Mouse (Mus musculus): Measurements from ENCODE around the gene Ptk7.

GRCm38 (mm10) chr17:46617799-46618198, 11.5 kb downstream of the Ptk7 start:
- TF ChIP-seq POLR2A (IDR thresholded peaks at IDR 0.05; ENCODE audit: borderline replicate concordance, insufficient read depth, low read length) (no peak), CTCF (IDR thresholded peaks at IDR 0.05; ENCODE audit: borderline replicate concordance, insufficient read depth, low read depth, low read length) (no peak)
